Mouse (Mus musculus) fat pad, adult 2 months (tissue): ENCODE results near the gene Naa15.

Experiments
- DNase-seq: peaks from one replicate; pipeline ENCODE4 v3.0.0-alpha.2; 2011; ENCODE audit warnings: low read depth, low spot score; ENCODE audit errors: extremely low read depth

Naa15 gene

GRCm38 (mm10) chr3:51505465-51505864, 90.5 kb downstream of the Naa15 start:
- DNase-seq: no peak

GRCm38 (mm10) chr3:51510903-51511302, 96.0 kb downstream of the Naa15 start:
- no peak for DNase-seq

GRCm38 (mm10) chr3:51511983-51512382, 97.0 kb downstream of the Naa15 start:
- DNase-seq: no peak

GRCm38 (mm10) chr3:51517467-51517866, 102.5 kb downstream of the Naa15 start:
- DNase-seq: no peak

- DNase-seq: no peak
Observed at GRCm38 (mm10) chr3:51517878-51518762, 103.2 kb downstream of the Naa15 start.

GRCm38 (mm10) chr3:51518763-51519121, 103.8 kb downstream of the Naa15 start:
- no peak for DNase-seq

GRCm38 (mm10) chr3:51521262-51521661, 106.3 kb downstream of the Naa15 start:
- no peak for DNase-seq

GRCm38 (mm10) chr3:51525186-51525785, 110.3 kb downstream of the Naa15 start:
- no peak for DNase-seq
